Mouse (Mus musculus): ENCODE data around the gene Zbtb24. TPM values are rescaled to one million over a fixed set of nuclear protein-coding genes. Genes with fewer than 3 reads are reported as not detected.

Zbtb24 gene
- total RNA-seq (2023): 30.7 TPM

GRCm38 (mm10) chr10:41450137-41450670 lies at the start of gene Zbtb24:
Zbtb24 (plus strand) TSS chr10:41450383.

DNA sequence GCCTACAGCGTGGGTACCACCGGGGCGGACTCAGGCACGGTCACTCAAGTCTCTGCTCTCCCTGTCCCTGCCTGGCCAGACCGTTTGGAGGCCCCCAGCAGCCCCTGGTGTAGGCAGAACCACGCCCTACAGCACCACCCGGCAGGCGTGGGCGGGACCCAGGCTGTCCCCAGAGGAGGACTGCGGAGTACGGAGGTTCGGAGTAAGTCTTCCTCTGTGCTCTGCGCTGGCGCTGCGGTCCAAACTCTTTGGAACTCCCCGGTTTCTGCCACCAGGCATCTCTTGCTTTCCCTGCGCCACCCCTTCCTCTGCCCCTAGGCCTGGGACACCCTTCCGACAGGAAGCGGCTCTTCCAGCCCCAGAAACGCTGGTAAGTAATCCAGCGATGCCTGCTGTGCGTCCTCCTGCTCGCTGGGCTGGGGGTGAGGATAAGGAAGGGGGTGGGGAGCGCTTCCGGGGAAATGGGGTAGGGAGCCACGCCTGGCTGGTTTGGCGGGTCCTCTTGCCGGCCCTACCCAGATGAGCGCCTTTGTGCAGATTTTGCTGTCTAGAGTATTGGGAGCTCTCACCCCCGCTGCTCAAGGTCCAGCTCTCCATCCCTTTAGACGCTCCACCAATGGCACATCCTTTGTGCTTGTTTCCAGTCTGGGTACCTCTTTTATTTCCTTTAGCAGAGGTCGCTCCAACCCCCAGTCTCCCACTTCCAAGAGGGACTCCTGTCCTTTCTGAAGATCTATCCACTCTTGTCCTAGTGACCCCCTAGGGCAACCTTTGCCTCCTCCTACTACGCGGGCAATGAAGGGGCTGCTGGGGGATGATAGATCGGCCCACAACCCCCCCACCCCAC lies 26.2 kb downstream of the Zbtb24 start, which contains the start of gene Mical1:
Mical1 (plus strand) TSS at position 144 of the 847 bp plus-strand sequence.

GRCm38 (mm10) chr10:41489708-41490517 lies 39.7 kb downstream of the Zbtb24 start, which contains the start of the genes Smpd2 and Ppil6:
Smpd2 (minus strand) TSS chr10:41490369.
Ppil6 (plus strand) TSS chr10:41490439.

Other genes with a start within 250 kb of the Zbtb24 start
- 20.0 TPM for gene Fig4, start 147.1 kb upstream of the Zbtb24 start, total RNA-seq (2023)
- not detected for gene Ak9, start 146.4 kb upstream of the Zbtb24 start, total RNA-seq (2023)
- 192 TPM for gene Mical1, start 25.9 kb downstream of the Zbtb24 start, total RNA-seq (2023)
- gene Smpd2, start 40.0 kb downstream of the Zbtb24 start, total RNA-seq (2023): 17.9 TPM
- not detected for gene Ppil6, start 40.1 kb downstream of the Zbtb24 start, total RNA-seq (2023)
- 274 TPM for gene Cd164, start 69.0 kb downstream of the Zbtb24 start, total RNA-seq (2023)